Mouse (Mus musculus): ENCODE measurements around the gene Calm3. TPM values are rescaled to one million over a fixed set of nuclear protein-coding genes. Genes with fewer than 3 reads are reported as not detected.

The Calm3 gene
- polyA plus RNA-seq, 1 experiment: 452 TPM

GRCm38 (mm10) chr7:16873392-16873791 lies 50.5 kb downstream of the Calm3 start:
- Histone ChIP-seq H3K27me3 (ENCODE audit: control insufficient read depth, insufficient read depth, low read length) (0 out of 2 replicates have a peak, but pooled peaks cover 3% of the 10 kb centered on the region), H3K4me1 (ENCODE audit: control insufficient read depth, insufficient read depth, insufficient read length, low read length) (peaks cover 3% of the 10 kb centered on the region), H3K27ac (ENCODE audit: insufficient read depth, low read depth, low read length) (no peak overlapping the region), H3K36me3 (ENCODE audit: control insufficient read depth, insufficient read depth, low read length) (peaks cover 12% of the 10 kb centered on the region; the same call in 1 of the 2 replicates), H3K4me3 (ENCODE audit: low read depth, low read length) (no peak overlapping the region)
- no peak for TF ChIP-seq CTCF (IDR thresholded peaks at IDR 0.05; ENCODE audit: extremely low read depth, insufficient read length, insufficient replicate concordance, low read depth, low read length)
- no peak for TF ChIP-seq POLR2A (IDR thresholded peaks at IDR 0.05; ENCODE audit: low read depth, low read length)
- WGBS: 86% methylated on average over 4 of the region's 4 CpGs

GRCm38 (mm10) chr7:16872478-16872877 lies 51.4 kb downstream of the Calm3 start:
- TF ChIP-seq POLR2A (IDR thresholded peaks at IDR 0.05; ENCODE audit: low read depth, low read length) (no peak), CTCF (IDR thresholded peaks at IDR 0.05; ENCODE audit: extremely low read depth, insufficient read length, insufficient replicate concordance, low read depth, low read length) (no peak)
- H3K27me3 ChIP-seq (ENCODE audit: control insufficient read depth, insufficient read depth, low read length): 0 out of 2 replicates have a peak, but pooled peaks cover 3% of the 10 kb centered on the region
- no peak overlapping the region for H3K4me3 ChIP-seq (ENCODE audit: low read depth, low read length)
- peaks cover 16% of the 10 kb centered on the region; the same call in 1 of the 2 replicates for H3K36me3 ChIP-seq (ENCODE audit: control insufficient read depth, insufficient read depth, low read length)
- no peak overlapping the region for H3K27ac ChIP-seq (ENCODE audit: insufficient read depth, low read depth, low read length)
- peaks cover 3% of the 10 kb centered on the region for H3K4me1 ChIP-seq (ENCODE audit: control insufficient read depth, insufficient read depth, insufficient read length, low read length)
- 92% methylated on average over 9 of the region's 9 CpGs for WGBS

- Histone ChIP-seq H3K27ac (ENCODE audit: insufficient read depth, low read depth, low read length) (no peak overlapping the region), H3K36me3 (ENCODE audit: control insufficient read depth, insufficient read depth, low read length) (peaks cover 21% of the 10 kb centered on the region; the same call in 1 of the 2 replicates)
- WGBS: 85% methylated on average over 10 of the region's 10 CpGs
Observed at GRCm38 (mm10) chr7:16871600-16871999, 52.3 kb downstream of the Calm3 start.

GRCm38 (mm10) chr7:16869497-16869896 lies 54.4 kb downstream of the Calm3 start:
- H3K4me3 ChIP-seq (ENCODE audit: low read depth, low read length): no peak overlapping the region
- H3K27me3 ChIP-seq (ENCODE audit: control insufficient read depth, insufficient read depth, low read length): no peaks in the 10 kb centered on the region
- TF ChIP-seq CTCF (IDR thresholded peaks at IDR 0.05; ENCODE audit: extremely low read depth, insufficient read length, insufficient replicate concordance, low read depth, low read length) (no peak), POLR2A (IDR thresholded peaks at IDR 0.05; ENCODE audit: low read depth, low read length) (no peak)
- H3K36me3 ChIP-seq (ENCODE audit: control insufficient read depth, insufficient read depth, low read length): peaks cover 31% of the 10 kb centered on the region; the same call in 1 of the 2 replicates
- no peak overlapping the region for H3K27ac ChIP-seq (ENCODE audit: insufficient read depth, low read depth, low read length)
- 82% methylated on average over 16 of the region's 16 CpGs for WGBS
- no peaks in the 10 kb centered on the region; the same call in 1 of the 2 replicates for H3K4me1 ChIP-seq (ENCODE audit: control insufficient read depth, insufficient read depth, insufficient read length, low read length)

More at GRCm38 (mm10) chr7:16871600-16871999, 52.3 kb downstream of the Calm3 start:
- no peak overlapping the region for H3K4me3 ChIP-seq (ENCODE audit: low read depth, low read length)
- peaks cover 3% of the 10 kb centered on the region for H3K4me1 ChIP-seq (ENCODE audit: control insufficient read depth, insufficient read depth, insufficient read length, low read length)
- no peak for TF ChIP-seq CTCF (IDR thresholded peaks at IDR 0.05; ENCODE audit: extremely low read depth, insufficient read length, insufficient replicate concordance, low read depth, low read length)
- TF ChIP-seq POLR2A (IDR thresholded peaks at IDR 0.05; ENCODE audit: low read depth, low read length): no peak
- 0 out of 2 replicates have a peak, but pooled peaks cover 3% of the 10 kb centered on the region for H3K27me3 ChIP-seq (ENCODE audit: control insufficient read depth, insufficient read depth, low read length)

GRCm38 (mm10) chr7:16867488-16867887 lies 56.4 kb downstream of the Calm3 start:
- TF ChIP-seq CTCF (IDR thresholded peaks at IDR 0.05; ENCODE audit: extremely low read depth, insufficient read length, insufficient replicate concordance, low read depth, low read length) (no peak), POLR2A (IDR thresholded peaks at IDR 0.05; ENCODE audit: low read depth, low read length) (no peak)
- Histone ChIP-seq H3K4me1 (ENCODE audit: control insufficient read depth, insufficient read depth, insufficient read length, low read length) (no peaks in the 10 kb centered on the region), H3K27ac (ENCODE audit: insufficient read depth, low read depth, low read length) (no peak overlapping the region), H3K36me3 (ENCODE audit: control insufficient read depth, insufficient read depth, low read length) (peaks cover 40% of the 10 kb centered on the region), H3K4me3 (ENCODE audit: low read depth, low read length) (no peak overlapping the region), H3K27me3 (ENCODE audit: control insufficient read depth, insufficient read depth, low read length) (no peaks in the 10 kb centered on the region)
- 77% methylated on average over 3 of the region's 3 CpGs for WGBS

Other genes with a start within 250 kb of the Calm3 start
- not detected in 2 replicates for gene Ceacam15, start 248.4 kb downstream of the Calm3 start, polyA plus RNA-seq (2012; rRNA removed)
- gene Ceacam9, start 202.2 kb downstream of the Calm3 start, polyA plus RNA-seq (2012; rRNA removed): not detected in 2 replicates
- 276 and 540 TPM in 2 replicates for gene Ap2s1, start 185.7 kb downstream of the Calm3 start, polyA plus RNA-seq (2012; rRNA removed)
- gene Slc1a5, start 142.8 kb downstream of the Calm3 start, polyA plus RNA-seq (2012; rRNA removed): 37.8 and 43.5 TPM in 2 replicates
- gene Strn4, start 108.2 kb downstream of the Calm3 start, polyA plus RNA-seq (2012; rRNA removed): 58.9 and 119 TPM in 2 replicates
- gene Fkrp, start 107.4 kb downstream of the Calm3 start, polyA plus RNA-seq (2012; rRNA removed): 14.6 and 24.5 TPM in 2 replicates
- 22.9 and 44.0 TPM in 2 replicates for gene Prkd2, start 81.2 kb downstream of the Calm3 start, polyA plus RNA-seq (2012; rRNA removed)
- 21.6 and 24.2 TPM in 2 replicates for gene Dact3, start 48.8 kb downstream of the Calm3 start, polyA plus RNA-seq (2012; rRNA removed)
- 2.1 and 2.2 TPM in 2 replicates for gene Gng8, start 32.3 kb downstream of the Calm3 start, polyA plus RNA-seq (2012; rRNA removed)
- gene Ptgir, start 17.6 kb downstream of the Calm3 start, polyA plus RNA-seq (2012; rRNA removed): 1.2 and 1.7 TPM in 2 replicates
- gene Pnmal2, start 20.6 kb upstream of the Calm3 start, polyA plus RNA-seq (2012; rRNA removed): 1.2 and 1.4 TPM in 2 replicates
- 0.04 and 0.09 TPM in 2 replicates for gene Pnmal1, start 35.6 kb upstream of the Calm3 start, polyA plus RNA-seq (2012; rRNA removed)
- gene Gm42372, start 59.0 kb upstream of the Calm3 start, polyA plus RNA-seq (2012; rRNA removed): 0.05 and 0.14 TPM in 2 replicates
- 0.74 and 0.85 TPM in 2 replicates for gene Ccdc8, start 68.6 kb upstream of the Calm3 start, polyA plus RNA-seq (2012; rRNA removed)
- 121 and 278 TPM in 2 replicates for gene Ppp5c, start 103.8 kb upstream of the Calm3 start, polyA plus RNA-seq (2012; rRNA removed)
- gene Hif3a, start 138.3 kb upstream of the Calm3 start, polyA plus RNA-seq (2012; rRNA removed): 0.52 and 0.68 TPM in 2 replicates
- gene Psg16, start 149.9 kb upstream of the Calm3 start, polyA plus RNA-seq (2012; rRNA removed): not detected in 2 replicates
- gene Ceacam3, start 226.2 kb upstream of the Calm3 start, polyA plus RNA-seq (2012; rRNA removed): not detected in 2 replicates